Mouse (Mus musculus): ENCODE data around the gene Cdipt. TPM values are rescaled to one million over a fixed set of nuclear protein-coding genes. Genes with fewer than 3 reads are reported as not detected.

The Cdipt gene
- polyA plus RNA-seq, 1 experiment from 2014 or later: 106 TPM

GRCm38 (mm10) chr7:127020901-127021562 lies 45.3 kb downstream of the Cdipt start, which contains the start of the genes Gm42742 and Prrt2:
Gm42742 (minus strand) TSS chr7:127021097.
Prrt2 (minus strand) TSS chr7:127021211.
- ATAC-seq (ENCODE audit: insufficient number of reproducible peaks, low FRiP score, low TSS enrichment, low read depth): peak; percentile 59
- Histone ChIP-seq H3K9me3 (replicated peaks) (no peaks in the 10 kb centered on the region), H3K36me3 (peaks cover 23% of the 10 kb centered on the region), H3K4me1 (peaks cover 81% of the 10 kb centered on the region), H3K4me3 (replicated peaks) (peak within 1 kb of the TSS; percentile 66), H3K27me3 (no peaks in the 10 kb centered on the region), H3K27ac (replicated peaks) (peak within 1 kb of the TSS; percentile 95), H3K4me2 (replicated peaks) (peak within 1 kb of the TSS; percentile 89), H3K9ac (peak within 1 kb of the TSS; percentile 57)
- under 1% methylated on average over 37 of the region's 37 CpGs for WGBS

DNA sequence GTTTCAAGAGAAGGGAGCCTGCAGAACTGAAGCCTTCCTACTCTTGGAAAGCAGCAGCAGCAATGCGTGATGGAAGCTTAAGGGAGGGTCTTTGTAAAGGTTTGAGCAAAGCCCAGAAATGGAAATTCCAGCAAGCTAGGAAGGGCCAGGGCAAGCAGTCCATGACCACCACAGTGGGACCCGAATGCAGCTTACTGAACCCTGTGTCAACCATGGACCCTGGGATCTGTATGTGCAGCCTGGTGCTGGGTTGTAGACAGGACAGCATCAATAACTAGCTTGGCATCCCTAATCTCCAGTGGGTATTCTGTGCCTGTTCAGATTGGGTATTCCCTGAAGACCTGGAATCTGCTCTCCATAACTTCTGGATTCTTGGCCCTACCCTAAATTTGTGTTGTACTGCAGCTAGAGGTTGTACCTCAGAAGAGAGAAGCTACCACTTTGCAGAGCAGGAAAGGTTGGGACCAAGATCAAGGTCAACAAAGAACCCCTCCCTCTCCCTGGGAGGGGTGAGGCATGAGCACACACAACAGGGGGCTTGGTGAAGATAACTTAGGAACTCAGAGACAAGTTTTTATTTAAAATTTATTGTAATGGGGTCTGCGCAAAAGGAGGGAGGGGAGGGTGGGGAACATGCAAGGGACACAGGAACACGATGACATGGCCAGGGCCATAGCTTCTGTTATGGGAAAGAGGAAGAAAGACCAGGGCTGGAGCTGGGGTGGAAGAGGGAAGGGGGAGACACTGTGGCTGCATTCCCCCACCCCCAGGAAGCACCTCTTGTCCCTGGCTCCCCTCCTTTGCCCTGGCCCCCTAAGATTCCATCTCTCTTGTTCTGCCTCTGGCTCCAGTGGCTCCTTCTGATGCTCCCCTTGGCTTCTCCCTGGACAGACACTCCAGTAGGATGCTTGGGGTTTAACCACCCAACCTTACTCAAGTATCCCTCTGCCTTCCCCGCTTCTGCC lies 46.1 kb downstream of the Cdipt start:
- Histone ChIP-seq H3K4me1 (peaks cover 77% of the 10 kb centered on the region), H3K27ac (replicated peaks) (peak overlapping the region; percentile 95), H3K36me3 (peaks cover 23% of the 10 kb centered on the region), H3K9me3 (replicated peaks) (no peaks in the 10 kb centered on the region), H3K4me3 (replicated peaks) (peak overlapping the region; percentile 85), H3K27me3 (no peaks in the 10 kb centered on the region), H3K4me2 (replicated peaks) (peak overlapping the region; percentile 89), H3K9ac (peak overlapping the region; percentile 57)
- WGBS: 40% methylated on average over 5 of the region's 5 CpGs
- ATAC-seq (ENCODE audit: insufficient number of reproducible peaks, low FRiP score, low TSS enrichment, low read depth): no peak

DNA sequence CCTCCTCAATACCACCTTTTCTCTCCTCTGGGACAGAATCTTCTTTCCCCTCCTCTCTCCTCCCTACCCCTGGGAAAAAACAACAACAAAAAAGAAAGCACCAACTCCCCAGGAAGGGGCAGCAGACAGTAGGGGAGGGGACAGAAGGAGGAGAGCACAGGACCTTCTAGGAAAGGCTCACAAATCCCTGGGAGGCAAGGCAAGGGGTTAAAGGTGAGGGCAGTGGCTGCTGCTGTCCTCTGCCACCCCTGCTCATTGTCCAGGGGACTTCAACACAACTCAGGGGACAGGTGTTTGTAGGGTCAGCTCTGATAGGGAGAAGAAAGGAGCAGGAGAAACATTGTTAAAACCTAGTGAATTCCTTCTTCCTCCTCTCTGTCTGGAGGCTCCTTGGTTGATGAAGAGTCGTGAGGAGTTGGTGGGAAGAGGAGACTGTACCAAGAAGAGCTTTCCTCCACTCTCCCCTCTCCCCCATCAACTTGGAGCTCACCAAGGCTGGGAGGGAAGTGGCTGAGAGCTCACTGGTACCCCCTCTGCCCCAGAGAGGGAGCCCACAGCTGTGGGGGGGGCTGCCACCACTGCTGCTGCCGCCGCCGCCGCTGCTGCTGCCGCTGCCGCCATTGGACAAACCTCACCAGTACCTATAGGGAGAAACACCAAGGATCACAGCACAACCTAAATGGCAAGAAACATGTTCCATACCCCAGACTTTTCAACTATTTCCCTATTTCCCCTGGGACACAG lies 47.0 kb downstream of the Cdipt start:
- H3K9me3 ChIP-seq (replicated peaks): no peaks in the 10 kb centered on the region
- H3K36me3 ChIP-seq: peaks cover 23% of the 10 kb centered on the region
- peak overlapping the region; percentile 70 for H3K4me2 ChIP-seq (replicated peaks)
- peak overlapping the region; percentile 85 for H3K4me3 ChIP-seq (replicated peaks)
- 72% methylated on average over 7 of the region's 7 CpGs for WGBS
- ATAC-seq (ENCODE audit: insufficient number of reproducible peaks, low FRiP score, low TSS enrichment, low read depth): no peak
- 0 out of 2 replicates have a peak overlapping the region, but pooled peaks have one; percentile 23 for H3K9ac ChIP-seq
- H3K4me1 ChIP-seq: peaks cover 75% of the 10 kb centered on the region
- no peaks in the 10 kb centered on the region for H3K27me3 ChIP-seq
- peak overlapping the region; percentile 95 for H3K27ac ChIP-seq (replicated peaks)

GRCm38 (mm10) chr7:127023272-127023691 lies 47.6 kb downstream of the Cdipt start:
- no peaks in the 10 kb centered on the region for H3K27me3 ChIP-seq
- 70% methylated on average over 13 of the region's 13 CpGs for WGBS
- 0 out of 2 replicates have a peak overlapping the region, but pooled peaks have one; percentile 23 for H3K9ac ChIP-seq
- peaks cover 23% of the 10 kb centered on the region for H3K36me3 ChIP-seq
- H3K27ac ChIP-seq (replicated peaks): peak overlapping the region; percentile 55
- ATAC-seq (ENCODE audit: insufficient number of reproducible peaks, low FRiP score, low TSS enrichment, low read depth): no peak
- no peaks in the 10 kb centered on the region for H3K9me3 ChIP-seq (replicated peaks)
- H3K4me3 ChIP-seq (replicated peaks): peak overlapping the region; percentile 85
- H3K4me1 ChIP-seq: peaks cover 75% of the 10 kb centered on the region
- peak overlapping the region; percentile 70 for H3K4me2 ChIP-seq (replicated peaks)

GRCm38 (mm10) chr7:127023896-127024690 lies 48.4 kb downstream of the Cdipt start:
- peaks cover 25% of the 10 kb centered on the region for H3K36me3 ChIP-seq
- H3K4me3 ChIP-seq (replicated peaks): peak overlapping the region; percentile 85
- H3K4me1 ChIP-seq: peaks cover 67% of the 10 kb centered on the region

DNA sequence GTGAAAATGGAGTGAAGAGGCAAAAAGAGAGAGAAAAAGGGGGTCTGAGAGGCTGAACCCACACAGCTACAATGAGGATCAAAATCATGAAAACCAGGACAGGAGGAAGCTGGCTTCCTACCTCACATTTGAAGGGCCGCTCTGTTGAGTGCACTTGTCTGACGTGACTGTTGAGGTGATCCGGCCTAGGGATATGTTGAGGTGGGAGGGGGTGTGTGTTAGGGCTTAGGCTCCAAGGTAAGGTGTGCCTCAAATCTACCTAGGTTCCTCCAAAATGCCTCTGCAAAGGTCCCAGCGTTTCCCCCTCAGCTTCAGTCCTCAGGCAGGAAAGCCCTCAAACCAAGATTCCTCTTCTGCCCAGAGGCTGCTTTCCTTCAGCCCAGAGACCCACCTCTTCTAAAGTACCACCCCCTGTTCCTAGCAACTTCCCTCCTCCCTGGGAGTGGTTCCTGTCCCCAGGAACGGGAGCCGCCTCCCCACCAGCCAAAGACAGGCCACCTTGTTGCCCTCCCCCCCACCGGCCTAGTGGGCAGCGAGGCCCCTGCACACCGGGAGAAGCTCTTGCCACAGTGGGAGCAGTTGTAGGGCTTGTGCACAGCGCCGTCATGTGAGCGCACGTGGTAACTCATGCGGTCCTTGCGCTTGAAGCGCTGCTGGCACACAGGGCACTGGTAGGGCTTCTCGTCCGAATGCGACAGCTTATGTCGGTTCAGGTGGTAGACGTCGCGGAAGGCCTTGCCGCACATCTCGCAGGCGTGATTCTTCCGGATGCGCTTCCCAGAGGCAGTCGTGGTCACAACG lies 49.2 kb downstream of the Cdipt start:
- Histone ChIP-seq H3K36me3 (peaks cover 34% of the 10 kb centered on the region), H3K4me3 (replicated peaks) (peak overlapping the region; percentile 85), H3K4me1 (peaks cover 59% of the 10 kb centered on the region), H3K9me3 (replicated peaks) (no peaks in the 10 kb centered on the region), H3K9ac (peak overlapping the region; percentile 96), H3K27me3 (no peaks in the 10 kb centered on the region), H3K4me2 (replicated peaks) (peak overlapping the region; percentile 70), H3K27ac (replicated peaks) (peak overlapping the region; percentile 98)
- ATAC-seq (ENCODE audit: insufficient number of reproducible peaks, low FRiP score, low TSS enrichment, low read depth): peak; percentile 12; the same call in 1 of the 2 replicates
- 1% methylated on average over 30 of the region's 30 CpGs for WGBS

More at GRCm38 (mm10) chr7:127023896-127024690, 48.4 kb downstream of the Cdipt start:
- H3K9me3 ChIP-seq (replicated peaks): no peaks in the 10 kb centered on the region
- no peak for ATAC-seq (ENCODE audit: insufficient number of reproducible peaks, low FRiP score, low TSS enrichment, low read depth)
- H3K9ac ChIP-seq: peak overlapping the region; percentile 96
- H3K4me2 ChIP-seq (replicated peaks): peak overlapping the region; percentile 70
- no peaks in the 10 kb centered on the region for H3K27me3 ChIP-seq
- peak overlapping the region; percentile 98; the same call in 1 of the 2 replicates for H3K27ac ChIP-seq (replicated peaks)
- WGBS: 19% methylated on average over 19 of the region's 19 CpGs

GRCm38 (mm10) chr7:127025556-127026160 lies 49.9 kb downstream of the Cdipt start:
- peak overlapping the region; percentile 70 for H3K4me2 ChIP-seq (replicated peaks)
- H3K36me3 ChIP-seq: peaks cover 40% of the 10 kb centered on the region
- peaks cover 52% of the 10 kb centered on the region for H3K4me1 ChIP-seq
- H3K9me3 ChIP-seq (replicated peaks): no peaks in the 10 kb centered on the region
- peak overlapping the region; percentile 85 for H3K4me3 ChIP-seq (replicated peaks)
- no peak for ATAC-seq (ENCODE audit: insufficient number of reproducible peaks, low FRiP score, low TSS enrichment, low read depth)
- H3K27me3 ChIP-seq: no peaks in the 10 kb centered on the region
- peak overlapping the region; percentile 98 for H3K27ac ChIP-seq (replicated peaks)
- peak overlapping the region; percentile 96 for H3K9ac ChIP-seq
- under 1% methylated on average over 60 of the region's 65 CpGs for WGBS

GRCm38 (mm10) chr7:127026161-127026600 lies 50.5 kb downstream of the Cdipt start:
- H3K36me3 ChIP-seq: peaks cover 45% of the 10 kb centered on the region
- WGBS: 0% methylated on average over 28 of the region's 48 CpGs
- H3K4me3 ChIP-seq (replicated peaks): peak overlapping the region; percentile 85
- peak overlapping the region; percentile 98 for H3K27ac ChIP-seq (replicated peaks)
- peak overlapping the region; percentile 70 for H3K4me2 ChIP-seq (replicated peaks)
- peak; percentile 16 for ATAC-seq (ENCODE audit: insufficient number of reproducible peaks, low FRiP score, low TSS enrichment, low read depth)
- peaks cover 48% of the 10 kb centered on the region for H3K4me1 ChIP-seq
- H3K9me3 ChIP-seq (replicated peaks): no peaks in the 10 kb centered on the region
- peak overlapping the region; percentile 96 for H3K9ac ChIP-seq
- no peaks in the 10 kb centered on the region for H3K27me3 ChIP-seq

- H3K4me2 ChIP-seq (replicated peaks): peak overlapping the region; percentile 70
- peaks cover 49% of the 10 kb centered on the region for H3K36me3 ChIP-seq
- peak overlapping the region; percentile 98 for H3K27ac ChIP-seq (replicated peaks)
- WGBS: no CpG with 5 or more reads among the region's 48 CpGs
- peak overlapping the region; percentile 85 for H3K4me3 ChIP-seq (replicated peaks)
- H3K4me1 ChIP-seq: peaks cover 44% of the 10 kb centered on the region
- H3K9me3 ChIP-seq (replicated peaks): no peaks in the 10 kb centered on the region
- H3K27me3 ChIP-seq: no peaks in the 10 kb centered on the region
- H3K9ac ChIP-seq: peak overlapping the region; percentile 96
- peak; percentile 22 for ATAC-seq (ENCODE audit: insufficient number of reproducible peaks, low FRiP score, low TSS enrichment, low read depth)
Observed at GRCm38 (mm10) chr7:127026616-127026983, 50.9 kb downstream of the Cdipt start.
